Mouse (Mus musculus): Measurements from ENCODE around the gene Fbxo5. TPM values are rescaled to one million over a fixed set of nuclear protein-coding genes. Genes with fewer than 3 reads are reported as not detected.

Gene Fbxo5
- total RNA-seq, 2 experiments from 2014 or later = 15.3 to 16.1 TPM

Other genes starting within 250 kb of the Fbxo5 start
- gene Myct1, start 211.8 kb downstream of the Fbxo5 start, total RNA-seq (2021) = 10 to 100 TPM; 14.8 to 15.3 TPM
- under 1 TPM; 0.14 to 0.25 TPM for gene Vip, start 166.4 kb downstream of the Fbxo5 start, total RNA-seq (2021)
- gene Mtrf1l, start 18.3 kb upstream of the Fbxo5 start, total RNA-seq (2021) = 10 to 100 TPM in 1 of 2 experiments, 1 to 10 TPM in 1; 7.9 to 10.9 TPM
- under 1 TPM; 0.83 to 0.95 TPM for gene Rgs17, start 116.8 kb upstream of the Fbxo5 start, total RNA-seq (2021)

All from heart, postnatal 4 days (tissue).